Mouse (Mus musculus) testis, postnatal 14 days (tissue): ENCODE measurements at regions not wholly inside any gene's neighbourhood (a gene's known extent, or its start where the extent isn't known, plus 50 kb on each side); places are given as distances from the start of the nearest gene placed in this dataset.

Experiments
- DNase-seq: peaks from one replicate; pipeline ENCODE4 v3.0.0; 2021; ENCODE audit warnings: low spot score

GRCm38 (mm10) chr4:135632443-135632842 lies 53.6 kb upstream of the Ifnlr1 start:
- no peak for DNase-seq

GRCm38 (mm10) chr4:135629793-135630569 lies 56.1 kb upstream of the Ifnlr1 start:
- DNase-seq, result no peak

- DNase-seq, result peak; percentile 82
Observed at GRCm38 (mm10) chr4:135626461-135626860, 53.0 kb upstream of the Grhl3 start.

GRCm38 (mm10) chr4:135623121-135623707 lies 49.8 kb upstream of the Grhl3 start:
- no peak for DNase-seq
